Mouse (Mus musculus): ENCODE measurements around the gene Ramp2. TPM values are rescaled to one million over a fixed set of nuclear protein-coding genes. Genes with fewer than 3 reads are reported as not detected.

Ramp2 gene
- polyA plus RNA-seq, 1 experiment, result not detected

DNA sequence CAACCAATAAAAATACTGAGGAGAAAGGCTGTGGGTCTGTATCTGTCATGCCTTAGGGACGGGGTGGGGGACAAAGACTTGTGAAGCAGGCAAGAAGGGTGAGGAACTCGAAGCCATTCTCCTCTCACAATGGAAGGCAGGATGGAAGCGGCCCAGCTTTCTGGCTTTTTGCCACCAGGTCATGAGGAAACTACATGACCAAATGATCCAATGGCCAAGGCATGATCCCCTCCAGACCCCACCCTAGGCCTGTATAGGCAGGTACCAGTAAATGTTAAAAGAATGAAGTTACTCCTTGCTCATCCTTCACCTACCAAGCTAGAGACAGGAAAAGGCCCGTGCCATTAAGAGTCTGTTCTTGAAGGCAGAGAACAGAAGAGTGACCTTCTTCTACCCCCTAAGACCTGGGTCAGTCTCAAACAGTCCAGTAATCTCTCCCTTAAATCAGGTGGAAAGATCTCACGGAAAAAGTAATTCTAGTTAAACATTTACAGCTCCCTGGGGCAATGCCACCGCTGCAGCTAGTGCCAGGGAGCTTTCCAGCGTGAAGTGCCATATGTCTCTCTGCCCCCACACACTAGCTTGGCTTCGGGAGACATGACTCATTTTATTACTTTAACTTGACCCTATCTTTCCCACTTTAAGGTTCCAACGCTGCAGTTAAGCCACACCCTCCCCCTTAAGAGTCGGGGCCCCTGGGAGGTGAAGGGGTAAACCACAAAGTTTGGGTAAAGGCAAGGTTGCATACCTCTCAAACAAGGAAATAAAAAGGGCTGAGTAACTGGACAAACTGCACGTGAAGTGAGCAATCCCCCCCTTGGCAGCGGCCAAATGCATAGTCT lies 31.8 kb downstream of the Ramp2 start:
- TF ChIP-seq GATA1 (IDR thresholded peaks at IDR 0.05; ENCODE audit: low read length), result no peak

- TF ChIP-seq GATA1 (IDR thresholded peaks at IDR 0.05; ENCODE audit: low read length), result no peak
Observed at GRCm38 (mm10) chr11:101278223-101279192, 32.7 kb downstream of the Ramp2 start, which contains the start of the genes Cntd1 and Coa3. TSS of gene Cntd1 (plus strand) at chr11:101279012. TSS of gene Coa3 (minus strand) at chr11:101279114.

DNA sequence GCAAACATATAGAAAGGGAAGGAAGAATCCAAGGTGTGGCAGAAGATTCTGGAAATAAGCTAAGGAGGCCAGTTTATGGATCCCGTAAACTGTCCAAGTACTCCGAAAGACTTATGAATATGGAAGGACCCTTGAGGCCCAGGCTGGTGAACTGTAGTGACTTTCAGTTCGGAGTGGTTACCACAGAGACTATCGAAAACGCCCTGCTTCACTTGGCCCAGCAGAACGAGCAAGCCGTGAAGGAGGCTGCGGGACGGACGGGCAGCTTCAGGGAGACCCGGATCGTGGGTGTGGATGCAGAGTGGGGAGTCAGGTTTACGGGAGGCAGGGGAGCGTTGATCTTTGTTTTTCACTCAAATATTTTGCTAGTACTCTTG lies 33.4 kb downstream of the Ramp2 start:
- no peak for TF ChIP-seq GATA1 (IDR thresholded peaks at IDR 0.05; ENCODE audit: low read length)

GRCm38 (mm10) chr11:101280837-101281236 lies 35.0 kb downstream of the Ramp2 start:
- no peak for TF ChIP-seq GATA1 (IDR thresholded peaks at IDR 0.05; ENCODE audit: low read length)

GRCm38 (mm10) chr11:101282896-101283295 lies 37.1 kb downstream of the Ramp2 start:
- no peak for TF ChIP-seq GATA1 (IDR thresholded peaks at IDR 0.05; ENCODE audit: low read length)

GRCm38 (mm10) chr11:101283805-101284204 lies 38.0 kb downstream of the Ramp2 start:
- TF ChIP-seq GATA1 (IDR thresholded peaks at IDR 0.05; ENCODE audit: low read length), result no peak

DNA sequence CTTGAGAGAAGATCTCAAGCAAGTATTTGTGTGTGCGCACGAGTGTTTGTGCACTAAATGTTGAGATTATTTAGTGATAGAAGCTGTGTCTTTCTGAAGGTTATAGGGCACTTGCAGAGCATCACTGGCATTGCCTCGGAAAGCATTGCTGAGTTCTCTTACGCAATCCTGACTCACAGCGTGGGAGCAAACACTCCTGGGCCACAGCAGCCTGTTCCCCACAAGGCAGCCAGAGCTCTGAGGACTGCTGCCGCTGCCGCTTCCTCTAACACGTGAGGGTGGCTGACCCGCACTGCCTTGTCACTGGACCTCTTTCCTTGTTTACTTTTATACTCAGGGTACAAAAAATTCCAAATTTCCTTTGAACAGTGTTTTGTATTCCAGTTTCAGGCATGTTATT lies 41.5 kb downstream of the Ramp2 start:
- TF ChIP-seq GATA1 (IDR thresholded peaks at IDR 0.05; ENCODE audit: low read length), result no peak

GRCm38 (mm10) chr11:101291231-101291630 lies 45.4 kb downstream of the Ramp2 start:
- TF ChIP-seq GATA1 (IDR thresholded peaks at IDR 0.05; ENCODE audit: low read length), result no peak

DNA sequence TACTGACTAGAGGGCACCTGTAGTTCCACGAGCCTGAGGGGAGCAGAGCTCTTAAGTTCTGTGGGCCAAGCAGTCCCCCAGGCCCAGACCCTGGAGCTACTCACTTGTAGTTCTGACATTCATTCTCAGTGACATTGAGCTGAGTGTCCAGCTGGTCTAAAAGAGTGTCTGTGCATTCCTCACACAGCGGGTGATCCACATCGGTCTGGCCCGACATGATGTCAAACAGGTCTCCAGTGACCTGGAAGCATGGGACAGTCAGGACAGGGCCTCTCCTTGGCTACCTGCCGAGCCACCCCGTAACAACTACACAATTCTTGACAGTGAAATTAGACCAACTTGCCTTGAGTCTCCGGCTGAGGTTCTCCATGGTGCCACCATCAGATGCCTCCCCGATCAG lies 49.4 kb downstream of the Ramp2 start:
- no peak for TF ChIP-seq GATA1 (IDR thresholded peaks at IDR 0.05; ENCODE audit: low read length)

DNA sequence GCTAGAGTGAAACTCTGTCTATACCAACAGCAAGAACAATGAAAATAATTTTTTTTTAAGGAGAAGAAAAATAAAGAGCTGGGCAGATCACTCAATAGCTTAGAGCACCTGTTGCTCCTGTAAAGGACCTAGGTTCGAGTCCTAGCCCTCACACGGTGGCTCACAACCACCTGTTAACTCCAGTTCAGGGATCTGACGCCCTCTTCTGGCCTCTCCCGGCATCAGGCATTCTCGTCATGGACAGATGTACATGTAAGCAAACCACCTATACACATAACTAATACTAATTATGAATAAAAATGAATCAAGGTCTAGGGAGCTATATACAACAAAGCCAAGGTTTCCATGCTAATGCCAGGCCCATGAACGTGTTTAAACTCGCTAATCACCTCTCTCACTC lies 55.1 kb downstream of the Ramp2 start:
- TF ChIP-seq GATA1 (IDR thresholded peaks at IDR 0.05; ENCODE audit: low read length), result no peak

GRCm38 (mm10) chr11:101301299-101302003 lies 55.6 kb downstream of the Ramp2 start:
- no peak for TF ChIP-seq GATA1 (IDR thresholded peaks at IDR 0.05; ENCODE audit: low read length)

GRCm38 (mm10) chr11:101302004-101302798 lies 56.4 kb downstream of the Ramp2 start, which contains the start of gene Becn1:
TSS of gene Becn1 (minus strand) at chr11:101302286.
- no peak for TF ChIP-seq GATA1 (IDR thresholded peaks at IDR 0.05; ENCODE audit: low read length)

GRCm38 (mm10) chr11:101307744-101308143 lies 61.9 kb downstream of the Ramp2 start:
- no peak for TF ChIP-seq GATA1 (IDR thresholded peaks at IDR 0.05; ENCODE audit: low read length)

Other genes starting within 250 kb of the Ramp2 start
- 50.3 and 55.2 TPM in 2 replicates for gene Atp6v0a1, start 236.6 kb upstream of the Ramp2 start, polyA plus RNA-seq (2012)
- gene Naglu, start 176.0 kb upstream of the Ramp2 start, polyA plus RNA-seq (2012), result 3.7 and 8.6 TPM in 2 replicates
- gene Hsd17b1, start 167.6 kb upstream of the Ramp2 start, polyA plus RNA-seq (2012), result 0.06 and 0.09 TPM in 2 replicates
- 39.5 and 44.5 TPM in 2 replicates for gene Coasy, start 163.5 kb upstream of the Ramp2 start, polyA plus RNA-seq (2012)
- 16.7 and 22.4 TPM in 2 replicates for gene Mlx, start 158.8 kb upstream of the Ramp2 start, polyA plus RNA-seq (2012)
- 27.1 and 30.8 TPM in 2 replicates for gene Psmc3ip, start 150.6 kb upstream of the Ramp2 start, polyA plus RNA-seq (2012)
- gene Retreg3, start 126.1 kb upstream of the Ramp2 start, polyA plus RNA-seq (2012), result 11.0 and 12.6 TPM in 2 replicates
- gene Tubg1, start 126.1 kb upstream of the Ramp2 start, polyA plus RNA-seq (2012), result 107 and 114 TPM in 2 replicates
- not detected in 2 replicates for gene Tubg2, start 90.1 kb upstream of the Ramp2 start, polyA plus RNA-seq (2012)
- gene Cntnap1, start 75.5 kb upstream of the Ramp2 start, polyA plus RNA-seq (2012), result 0.01 and 0.02 TPM in 2 replicates
- gene Plekhh3, start 74.7 kb upstream of the Ramp2 start, polyA plus RNA-seq (2012), result 2.3 and 2.8 TPM in 2 replicates
- gene Ccr10, start 70.6 kb upstream of the Ramp2 start, polyA plus RNA-seq (2012), result not detected in 2 replicates
- 1.3 and 3.6 TPM in 2 replicates for gene Ezh1, start 19.6 kb upstream of the Ramp2 start, polyA plus RNA-seq (2012)
- gene Vps25, start 7.7 kb downstream of the Ramp2 start, polyA plus RNA-seq (2012), result 122 and 174 TPM in 2 replicates
- gene Wnk4, start 14.5 kb downstream of the Ramp2 start, polyA plus RNA-seq (2012), result 60.9 and 68.4 TPM in 2 replicates
- gene Cntd1, start 33.0 kb downstream of the Ramp2 start, polyA plus RNA-seq (2012), result 0.06 TPM in 2 replicates
- gene Coa3, start 33.1 kb downstream of the Ramp2 start, polyA plus RNA-seq (2012), result 23.1 and 57.7 TPM in 2 replicates
- 127 and 150 TPM in 2 replicates for gene Becn1, start 56.3 kb downstream of the Ramp2 start, polyA plus RNA-seq (2012)
- gene Psme3, start 70.2 kb downstream of the Ramp2 start, polyA plus RNA-seq (2012), result 79.5 and 97.2 TPM in 2 replicates
- gene Aoc2, start 79.0 kb downstream of the Ramp2 start, polyA plus RNA-seq (2012), result 6.2 and 8.6 TPM in 2 replicates
- 0.05 TPM in 1 of 2 replicates, not detected in the other for gene Aoc3, start 84.6 kb downstream of the Ramp2 start, polyA plus RNA-seq (2012)
- gene G6pc, start 121.5 kb downstream of the Ramp2 start, polyA plus RNA-seq (2012), result not detected in 2 replicates
- 79.1 and 84.8 TPM in 2 replicates for gene Aarsd1, start 171.6 kb downstream of the Ramp2 start, polyA plus RNA-seq (2012)
- gene Gm27029, start 178.8 kb downstream of the Ramp2 start, polyA plus RNA-seq (2012), result 0.81 and 1.8 TPM in 2 replicates
- 6.9 and 7.2 TPM in 2 replicates for gene Rundc1, start 179.1 kb downstream of the Ramp2 start, polyA plus RNA-seq (2012)
- gene Ptges3l, start 179.3 kb downstream of the Ramp2 start, polyA plus RNA-seq (2012), result 0.25 and 0.30 TPM in 2 replicates
- gene Rpl27, start 196.3 kb downstream of the Ramp2 start, polyA plus RNA-seq (2012), result 482 and 957 TPM in 2 replicates
- gene Ifi35, start 202.4 kb downstream of the Ramp2 start, polyA plus RNA-seq (2012), result 35.5 and 37.1 TPM in 2 replicates
- gene Rnd2, start 219.0 kb downstream of the Ramp2 start, polyA plus RNA-seq (2012), result 33.7 and 44.8 TPM in 2 replicates
- gene Vat1, start 220.2 kb downstream of the Ramp2 start, polyA plus RNA-seq (2012), result 282 and 396 TPM in 2 replicates